Mouse (Mus musculus) brain, embryonic 14.5 days (tissue): ENCODE results near the gene Casp8.

Source experiments
- CTCF ChIP-seq: fragments of 200-500 bp; IDR thresholded peaks from 2 replicates; pipeline ENCODE4 v1.5.1; 2012; ENCODE audit warnings: inconsistent platforms, mild to moderate bottlenecking, moderate library complexity, borderline replicate concordance; ENCODE audit not compliant: insufficient read depth, insufficient read length; ENCODE audit errors: extremely low read depth
- POLR2A ChIP-seq: fragments of 200-500 bp; IDR thresholded peaks from 2 replicates; pipeline ENCODE4 v1.6.1; 2012; ENCODE audit warnings: mild to moderate bottlenecking, inconsistent platforms, borderline replicate concordance; ENCODE audit not compliant: poor library complexity, insufficient read depth, insufficient read length, severe bottlenecking; ENCODE audit errors: extremely low read depth

DNA sequence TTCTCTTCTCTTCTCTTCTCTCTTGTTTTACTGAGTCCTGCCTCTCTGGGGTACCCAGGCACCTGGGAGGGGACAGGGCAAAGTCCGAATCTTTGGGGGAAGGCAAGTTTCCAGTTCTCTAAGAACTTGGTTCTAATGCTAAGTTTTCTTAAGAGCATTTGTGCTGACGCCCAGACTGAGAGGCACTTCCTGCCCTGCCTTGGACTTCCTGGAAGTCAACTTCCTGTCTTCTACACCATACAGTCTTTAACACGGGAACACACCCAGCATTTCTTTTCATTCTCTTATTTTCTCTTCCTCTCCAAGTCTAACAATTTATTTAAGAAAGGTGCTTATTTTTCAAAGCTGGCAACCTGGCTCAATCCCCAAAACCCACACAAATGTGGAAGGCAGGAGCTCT is 11.5 kb downstream of the Casp8 start:
- TF ChIP-seq POLR2A (no peak), CTCF (no peak)
